Mouse (Mus musculus) megakaryocyte, embryonic 14.5 days (primary cell): ENCODE results near the gene Drd3.

Source experiments
- FLI1 ChIP-seq: IDR thresholded peaks from 2 replicates; pipeline ENCODE4 v1.6.1; 2012; ENCODE audit warnings: low read length, inconsistent platforms, mixed read lengths
- GATA1 ChIP-seq: IDR thresholded peaks from 3 replicates; pipeline ENCODE4 v1.6.1; 2012; ENCODE audit warnings: mixed read lengths, low read length, inconsistent platforms, borderline replicate concordance

DNA sequence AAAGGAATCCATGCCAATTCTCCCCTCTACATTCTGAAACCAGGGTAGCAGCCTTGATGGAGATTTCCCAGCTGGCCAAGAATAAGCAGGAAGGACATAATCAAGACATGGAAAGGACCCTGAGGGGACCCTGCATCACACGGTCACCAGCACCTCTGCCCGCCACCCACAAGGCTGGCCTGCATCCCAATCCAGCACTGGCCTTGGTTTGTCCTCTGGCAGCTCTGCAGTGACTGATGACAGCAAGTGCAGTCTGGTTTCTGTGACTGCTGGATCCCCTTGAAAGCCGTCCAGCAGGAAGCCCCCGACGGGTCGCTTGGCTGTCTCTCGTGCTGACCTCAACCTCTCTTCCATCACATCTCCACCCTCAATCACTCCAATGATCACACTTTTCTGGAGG lies 117.6 kb downstream of the Drd3 start:
- no peak for TF ChIP-seq GATA1
- TF ChIP-seq FLI1: no peak
